Mouse (Mus musculus) spleen, adult 18-20 months (tissue): ENCODE measurements around the gene Galc.

ENCODE experiments used
- DNase-seq, 2 experiments: peaks; one replicate each; pipeline ENCODE4 v3.0.0; 2022; ENCODE audit warnings: mixed read lengths in 2 of 2

The Galc gene

DNA sequence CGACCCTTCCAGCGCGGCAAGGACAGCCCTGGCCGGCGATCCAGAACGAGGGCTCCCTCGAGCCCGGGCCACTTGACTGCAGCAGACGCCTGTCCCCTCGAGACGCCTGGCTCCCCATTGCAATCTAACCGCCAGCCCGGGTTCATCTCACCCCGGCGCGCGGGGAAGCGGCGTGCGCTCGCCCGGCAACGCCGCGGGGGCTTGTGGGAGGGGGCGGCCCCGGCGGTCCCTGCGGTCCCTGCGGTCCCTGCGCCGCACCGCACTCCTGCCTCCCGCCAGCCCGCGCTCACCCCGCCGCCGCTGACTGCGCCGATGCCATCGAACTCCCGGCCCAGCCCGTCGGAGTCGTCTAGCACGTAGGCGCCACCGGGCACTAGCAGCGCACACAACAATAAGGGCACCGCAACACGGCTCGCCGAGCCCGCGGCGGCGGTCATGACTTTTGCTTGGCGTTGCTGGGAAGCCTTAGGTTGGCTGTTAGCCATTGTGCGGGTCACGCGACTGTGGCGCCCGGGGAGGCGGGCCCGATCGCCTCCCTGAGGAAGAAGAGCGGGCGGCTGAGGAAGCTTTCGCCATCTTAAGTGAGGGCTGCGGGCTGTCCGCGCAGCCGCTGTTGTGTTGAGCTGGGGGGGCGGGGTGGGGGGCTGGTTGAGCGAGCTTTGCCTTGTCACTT, at the start of gene Galc:
TSS of gene Galc (minus strand) at position 615 of the 673 bp plus-strand sequence.
- peak; percentile 74 to 83 for DNase-seq

GRCm38 (mm10) chr12:98307179-98307915, 48.1 kb upstream of the Galc start:
- no peak for DNase-seq

- DNase-seq = no peak
These were observed 43.8 kb upstream of the Galc start for GRCm38 (mm10) chr12:98303013-98303412.

DNA sequence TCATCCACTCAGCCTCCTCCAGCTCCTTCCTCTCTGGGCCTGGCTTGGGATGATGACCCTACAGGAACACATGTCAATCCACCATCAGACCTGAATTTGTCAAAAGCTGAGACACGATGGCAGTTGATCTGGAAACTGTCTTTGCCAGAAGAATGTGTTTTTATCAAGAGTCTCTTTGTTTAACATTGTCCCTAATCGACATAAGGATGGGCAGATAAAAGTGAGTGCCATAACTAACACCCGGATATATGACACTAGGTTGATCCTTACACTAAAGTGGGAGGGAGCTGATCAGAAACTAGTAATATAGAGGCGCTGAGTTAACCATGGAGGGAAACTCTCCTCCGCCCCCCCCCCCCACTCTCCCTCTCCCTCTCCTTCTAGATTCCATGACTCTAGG, 42.7 kb upstream of the Galc start:
- DNase-seq = no peak

DNA sequence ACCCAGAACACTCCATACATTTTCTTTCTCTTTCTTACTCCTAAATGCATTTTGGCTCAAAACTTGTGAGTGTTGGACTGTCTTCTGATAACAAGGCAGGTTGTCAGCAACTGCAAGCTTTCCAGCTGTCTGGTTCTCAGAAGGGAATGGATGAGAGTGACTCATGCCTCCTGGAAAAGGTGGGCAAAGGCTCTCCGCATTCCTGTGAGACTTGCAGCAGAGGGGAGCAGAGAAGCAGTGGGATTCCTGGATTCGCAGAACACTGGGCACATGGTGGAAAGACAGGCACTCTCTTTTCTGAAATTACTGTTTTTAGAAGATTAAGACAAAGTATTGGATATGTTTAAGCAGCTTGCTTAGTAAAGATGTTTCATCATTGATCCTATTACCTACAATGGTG, 35.0 kb upstream of the Galc start:
- no peak for DNase-seq

- DNase-seq = no peak
These were observed 33.0 kb upstream of the Galc start for GRCm38 (mm10) chr12:98292278-98292677.

DNA sequence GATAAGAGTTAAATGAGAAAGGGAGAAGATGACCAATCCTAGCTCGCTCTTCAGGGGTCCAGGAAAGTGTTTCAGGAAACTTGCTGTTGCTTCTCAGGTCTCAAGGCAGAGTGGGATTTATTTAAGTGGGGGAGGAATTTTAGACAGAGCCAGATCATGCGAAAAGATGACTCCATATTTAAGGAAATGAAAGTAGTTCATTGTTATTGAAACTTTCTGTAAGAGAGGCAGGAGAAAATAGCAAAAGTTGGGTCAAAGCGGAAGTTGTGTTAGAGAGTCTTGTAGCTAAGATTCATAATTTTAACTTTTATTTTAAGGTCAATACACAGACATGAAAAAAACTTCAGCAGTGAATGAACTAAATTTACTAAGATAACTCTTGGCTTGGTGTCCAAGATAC, 31.2 kb upstream of the Galc start:
- DNase-seq = no peak

DNA sequence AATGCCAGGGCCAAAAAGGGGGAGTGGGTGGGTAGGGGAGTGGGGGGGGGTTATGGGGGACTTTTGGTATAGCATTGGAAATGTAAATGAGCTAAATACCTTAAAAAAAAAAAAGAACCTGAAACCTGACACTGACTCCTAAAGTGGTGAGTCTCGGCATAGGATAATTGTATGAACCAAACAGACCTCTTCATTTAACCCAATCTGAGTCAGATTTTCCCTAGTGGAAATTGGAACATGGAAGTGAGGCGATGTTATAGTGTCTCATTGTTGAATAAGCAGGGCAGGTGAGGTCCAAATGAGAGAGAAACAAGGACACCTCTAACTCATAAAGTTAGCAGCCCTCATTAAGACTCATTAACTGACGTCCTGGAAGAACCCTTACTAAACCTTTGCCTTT, 25.2 kb upstream of the Galc start:
- DNase-seq = no peak

DNA sequence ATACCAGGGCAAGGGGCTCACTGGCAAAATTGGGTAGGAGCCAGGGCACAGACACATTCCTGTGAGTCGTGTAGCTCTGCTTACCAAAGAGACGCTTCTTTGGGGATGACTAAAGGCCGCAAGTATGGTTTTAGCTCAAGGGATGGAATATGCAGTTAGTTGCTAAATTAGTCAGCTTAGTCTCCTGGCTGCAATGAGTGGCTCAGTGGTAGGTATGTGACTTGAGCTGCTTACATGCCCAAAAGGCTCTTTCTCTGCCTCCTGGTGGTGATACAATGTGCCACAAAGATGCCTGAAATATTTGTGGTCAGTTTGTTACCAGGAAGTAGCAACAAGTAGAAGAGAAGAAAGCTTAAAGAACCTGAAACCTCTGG, 24.2 kb upstream of the Galc start:
- no peak for DNase-seq

DNA sequence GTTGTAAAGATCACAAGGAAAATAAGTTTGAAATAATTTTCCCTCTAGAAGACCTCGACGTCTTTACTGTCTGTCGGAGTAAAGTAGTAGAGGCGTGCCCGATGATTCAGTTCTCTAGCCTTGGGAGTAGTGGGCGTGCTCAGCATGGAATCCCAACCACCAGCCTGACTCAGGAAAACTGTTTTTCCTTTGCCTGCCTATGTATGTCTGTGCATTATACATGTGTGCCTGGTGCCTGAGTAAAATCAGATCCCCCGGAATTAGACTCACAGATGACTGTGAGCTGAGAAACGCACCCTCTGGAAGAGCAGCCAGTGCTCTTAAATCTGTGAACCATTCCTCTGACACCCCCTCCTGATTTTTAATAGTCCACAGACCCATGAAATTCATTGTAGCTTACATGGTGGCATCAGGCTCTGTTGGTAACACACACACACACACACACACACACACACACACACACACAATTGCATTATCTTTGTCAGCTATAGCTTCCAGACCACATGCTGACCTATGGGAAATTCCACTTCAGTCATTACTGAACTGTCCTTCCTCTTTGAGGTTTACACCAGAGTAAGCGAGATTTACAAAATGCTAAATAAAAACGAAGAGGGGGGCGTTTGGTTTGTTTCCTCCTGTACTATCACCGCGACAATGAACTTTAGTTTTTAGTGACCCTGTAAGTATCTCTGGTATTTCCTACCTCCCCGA, 23.7 kb upstream of the Galc start:
- DNase-seq = no peak

- no peak for DNase-seq
These were observed 21.7 kb upstream of the Galc start for GRCm38 (mm10) chr12:98280996-98281395.

DNA sequence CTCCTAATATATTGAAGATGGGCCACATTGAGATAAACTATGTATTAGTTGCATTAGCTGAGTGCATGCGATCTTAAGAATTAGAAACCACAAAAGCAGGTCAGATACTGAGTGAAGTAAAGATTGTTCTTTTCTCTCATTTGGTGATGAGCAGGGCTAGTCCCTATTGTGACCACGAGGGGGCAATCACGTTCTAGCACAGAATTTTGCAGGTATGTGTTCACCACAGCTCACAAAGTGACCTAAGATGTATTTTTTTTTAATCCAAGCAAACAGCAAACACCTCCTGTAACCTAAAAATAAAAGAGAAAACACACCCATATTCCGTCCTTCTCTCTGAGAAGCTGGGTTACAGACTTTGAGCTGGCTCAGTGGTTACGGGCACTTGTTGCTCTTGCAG, 21.3 kb upstream of the Galc start:
- peak in 1 of 2 experiments; percentile 61 for DNase-seq

DNA sequence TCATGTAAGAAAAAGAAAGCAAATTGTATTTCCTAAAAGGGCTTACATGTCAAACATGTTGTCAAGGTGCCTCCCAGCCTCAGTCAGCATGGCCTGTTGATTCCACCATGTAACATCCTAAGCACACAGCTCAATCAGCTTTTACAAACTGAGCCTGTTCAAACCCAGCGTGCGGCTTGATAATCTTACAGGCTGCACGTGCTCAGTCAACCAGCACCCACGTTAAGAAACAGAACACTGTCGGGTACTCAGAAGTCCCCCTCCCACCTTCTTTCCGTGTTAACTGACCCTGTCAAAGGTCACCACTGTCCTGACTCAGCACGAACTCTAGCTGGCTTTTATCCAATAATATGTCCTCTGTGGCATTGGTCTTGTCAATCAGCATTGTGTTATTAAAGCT, 13.2 kb upstream of the Galc start:
- DNase-seq = no peak

DNA sequence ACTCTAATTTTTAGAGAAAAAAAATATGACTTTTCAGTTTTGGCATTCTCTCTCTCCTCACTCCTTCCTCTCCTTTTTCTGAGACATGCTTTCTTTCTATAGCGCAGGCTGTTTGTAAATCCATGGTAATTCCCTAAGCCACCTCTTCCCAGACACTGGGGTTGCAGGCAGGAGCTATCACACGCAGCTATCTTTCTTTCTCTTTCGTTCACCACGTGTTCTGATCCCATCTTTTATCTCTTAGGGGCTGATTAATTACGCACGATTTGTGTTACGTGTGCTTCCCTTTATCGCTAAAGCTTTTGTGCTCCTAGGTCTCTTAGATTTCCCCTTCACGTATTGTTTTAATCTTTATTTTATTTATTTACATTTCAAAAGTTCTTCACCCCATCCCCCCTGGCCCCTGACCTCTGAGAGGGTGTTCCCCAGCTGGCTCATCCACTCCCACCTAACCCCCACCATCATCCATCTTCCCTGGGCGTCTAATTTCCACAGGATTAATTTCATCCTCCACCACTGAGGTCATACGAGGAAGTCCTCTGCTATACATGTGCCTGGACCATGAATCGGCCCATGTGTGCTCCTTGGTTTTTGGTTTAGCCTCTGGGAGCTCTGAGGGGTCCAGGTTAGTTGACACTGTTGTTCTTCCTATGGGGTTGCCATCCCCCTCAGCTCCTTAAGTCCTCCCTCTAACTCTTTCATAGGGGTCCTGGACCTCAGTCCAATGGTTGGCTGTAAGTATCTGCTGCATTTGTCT, 11.7 kb upstream of the Galc start:
- DNase-seq = no peak

DNA sequence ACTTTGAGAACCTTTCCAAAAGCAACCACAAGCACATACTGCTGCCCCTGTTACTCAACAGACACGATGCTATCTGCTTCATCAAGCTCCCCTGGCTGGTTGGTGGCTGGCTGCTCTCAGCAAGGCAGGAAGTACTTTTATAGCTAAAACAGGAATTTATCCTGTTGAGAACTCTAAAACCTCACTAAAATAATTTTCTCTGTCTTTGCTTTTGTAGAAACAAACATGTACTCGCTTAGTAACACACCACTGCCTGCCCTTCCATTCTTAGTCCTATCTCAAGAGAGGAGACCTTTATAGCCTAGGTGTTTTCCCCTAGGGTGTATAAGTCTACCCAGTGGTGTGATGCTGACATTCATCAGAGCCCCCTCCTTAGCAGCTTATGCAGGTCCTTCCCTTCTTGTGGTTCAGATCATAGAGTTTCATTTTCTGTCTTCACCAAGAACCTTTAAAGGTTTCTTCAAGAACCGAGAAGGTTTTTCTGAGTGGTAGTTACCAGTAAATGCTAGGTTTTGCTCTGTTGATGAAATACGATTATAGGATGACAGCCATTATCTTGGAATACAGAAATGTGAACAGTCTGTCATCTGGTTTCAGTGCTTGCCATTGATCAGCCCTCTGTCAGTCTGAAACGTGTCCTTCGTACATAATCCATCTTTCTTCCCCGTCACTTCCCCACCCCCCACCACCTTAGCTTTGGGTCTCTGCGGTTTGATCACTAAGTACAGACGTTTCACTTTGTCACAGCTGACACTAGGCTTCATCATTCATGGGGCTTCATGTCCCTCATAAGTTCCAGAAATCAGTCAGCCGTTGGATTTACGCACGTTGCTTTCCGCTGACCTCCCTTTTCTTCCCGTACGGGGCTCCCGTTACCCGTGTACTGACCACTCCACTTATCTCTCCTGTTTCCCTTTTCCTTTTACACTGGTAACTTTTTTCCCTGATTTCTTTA, 10.8 kb upstream of the Galc start:
- peak; percentile 23 to 30 for DNase-seq

DNA sequence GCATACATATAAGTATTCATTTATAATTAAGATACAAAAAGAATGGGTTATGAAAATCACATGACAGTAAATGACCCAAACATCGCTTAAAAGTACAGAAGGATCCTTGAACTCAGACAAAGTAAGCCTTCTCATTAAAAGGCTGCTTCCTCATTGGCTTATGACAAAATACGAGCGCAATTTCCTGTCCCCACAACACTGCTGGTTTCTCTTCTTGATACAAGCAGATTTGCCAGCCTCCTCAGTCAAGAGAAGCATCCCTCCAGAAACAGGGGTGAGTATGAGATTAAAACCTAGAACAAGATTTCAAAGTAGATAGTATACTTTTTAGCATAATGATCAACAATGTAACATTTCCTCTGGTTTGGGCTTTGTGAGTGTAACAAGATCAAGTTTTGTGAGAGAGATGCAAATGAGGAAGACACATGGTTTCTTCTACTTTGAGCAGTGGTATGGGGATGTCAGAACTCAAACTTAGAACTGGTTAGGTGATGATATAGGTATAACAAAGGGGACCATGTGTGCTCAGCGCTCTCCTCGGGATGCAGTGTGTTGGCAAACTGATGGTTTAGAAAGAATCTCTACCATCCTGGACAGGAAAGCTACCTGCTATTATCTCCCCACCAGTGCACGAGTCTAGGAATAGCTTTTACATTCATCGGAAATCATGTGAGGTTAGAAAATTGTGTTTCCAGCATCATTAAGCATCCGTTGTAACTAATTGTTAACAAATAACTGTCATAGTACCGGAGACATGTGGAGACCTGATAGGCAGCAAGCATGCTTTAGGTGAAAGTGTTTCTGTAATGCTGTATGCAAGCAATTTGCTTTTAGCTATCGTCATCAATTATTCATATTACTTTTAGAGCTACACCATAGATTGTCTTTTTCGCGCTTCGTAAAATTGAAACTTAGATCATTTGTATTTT, 9.4 kb upstream of the Galc start, which contains the start of gene Gpr65:
TSS of gene Gpr65 (plus strand) at position 195 of the 929 bp plus-strand sequence.
- no peak for DNase-seq

GRCm38 (mm10) chr12:98265697-98266096, 6.4 kb upstream of the Galc start:
- no peak for DNase-seq

DNA sequence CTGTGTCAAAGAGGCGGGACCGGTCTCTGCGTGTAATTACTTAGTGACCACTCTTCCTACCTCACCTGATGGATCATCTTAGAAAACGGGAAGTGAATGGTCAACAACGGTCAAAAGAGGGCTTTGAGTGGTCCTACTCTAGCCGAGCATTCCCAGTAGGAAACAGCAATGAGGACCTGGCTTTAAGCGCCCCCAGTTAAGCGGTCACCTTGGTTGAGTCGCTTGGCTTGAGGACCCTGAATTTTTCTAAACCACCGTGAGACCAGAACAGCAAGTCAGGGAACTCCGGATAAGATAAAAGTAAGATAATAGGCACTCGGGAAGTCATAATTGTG, 226 bp upstream of the Galc start:
- no peak for DNase-seq

DNA sequence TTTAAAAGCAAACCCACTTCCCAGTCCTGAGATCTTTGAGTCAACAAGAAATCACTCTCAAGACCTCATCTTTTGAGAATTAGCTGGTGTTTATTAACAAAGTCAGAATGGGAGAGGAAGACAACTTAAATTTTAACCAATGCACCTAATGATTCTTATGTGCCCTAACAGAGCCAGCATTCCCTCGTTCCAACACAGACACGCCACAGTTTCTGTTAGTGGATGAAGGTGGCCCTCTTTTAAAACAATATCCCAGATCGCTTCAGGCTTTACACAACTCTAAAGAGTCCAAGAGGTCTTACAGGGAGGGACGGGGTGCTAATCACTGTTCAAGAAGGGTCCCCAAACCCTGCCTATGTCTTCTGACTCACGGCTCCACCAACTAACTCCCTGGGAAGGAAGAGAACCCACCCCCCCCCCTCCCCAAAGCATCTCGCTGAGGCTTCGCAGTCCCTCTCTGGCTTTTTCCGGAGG, 851 bp downstream of the Galc start:
- DNase-seq = no peak

GRCm38 (mm10) chr12:98255373-98255995, 3.8 kb downstream of the Galc start:
- DNase-seq = no peak
